Mouse (Mus musculus) small intestine, adult 2 months (tissue): ENCODE results near the gene Slc16a8. TPM values are rescaled to one million over a fixed set of nuclear protein-coding genes. Genes with fewer than 3 reads are reported as not detected.

Experiments
- H3K27ac ChIP-seq: fragments of 200-500 bp; 2 replicates; pipeline ENCODE4 v1.5.1; 2012; ENCODE audit warnings: low read depth, low read length, control low read depth, inconsistent platforms; ENCODE audit not compliant: insufficient read depth
- H3K27me3 ChIP-seq: fragments of 200-500 bp; 2 replicates; pipeline ENCODE4 v1.6.1; 2012; ENCODE audit warnings: mild to moderate bottlenecking, moderate library complexity, low read length, inconsistent platforms; ENCODE audit not compliant: control insufficient read depth, insufficient read depth
- H3K36me3 ChIP-seq: fragments of 200-500 bp; 2 replicates; pipeline ENCODE4 v1.6.1; 2012; ENCODE audit warnings: mild to moderate bottlenecking, low read length, control low read depth, inconsistent platforms; ENCODE audit not compliant: control insufficient read depth, insufficient read depth
- H3K4me1 ChIP-seq: fragments of 200-500 bp; 2 replicates; pipeline ENCODE4 v1.6.1; 2012; ENCODE audit warnings: low read length, inconsistent platforms, mixed read lengths; ENCODE audit not compliant: control insufficient read depth, insufficient read depth, insufficient read length
- H3K4me3 ChIP-seq: fragments of 200-500 bp; 2 replicates; pipeline ENCODE4 v1.5.1; 2012; ENCODE audit warnings: low read depth, mild to moderate bottlenecking, control low read depth, inconsistent platforms, low read length, moderate library complexity
- CTCF ChIP-seq: fragments of 200-500 bp; IDR thresholded peaks from 2 replicates; pipeline ENCODE4 v1.5.1; 2012; ENCODE audit warnings: low read depth, mild to moderate bottlenecking, control low read depth, inconsistent platforms, low read length, moderate library complexity, mixed read lengths; ENCODE audit not compliant: insufficient replicate concordance, insufficient read length; ENCODE audit errors: extremely low read depth
- POLR2A ChIP-seq: fragments of 200-500 bp; IDR thresholded peaks from 2 replicates; pipeline ENCODE4 v1.6.1; 2012; ENCODE audit warnings: low read depth, mild to moderate bottlenecking, control low read depth, inconsistent platforms, low read length, moderate library complexity
- WGBS: fragments of 180-500 bp; shearing (Covaris S2); methylation state at CpG from one replicate; pipeline ENCODE4 v1.1.7; 2018; 5-methylcytosine and 5-hydroxymethylcytosine counted together
- polyA plus RNA-seq: library from polyadenylated mRNA; depleted of rRNA; stranded (reverse); fragments of >200 nt; gene quantifications from 2 replicates; pipeline ENCODE4 v1.2.3, GENCODE M21; 2012

The Slc16a8 gene
- polyA plus RNA-seq, 1 experiment: 2.6 TPM

GRCm38 (mm10) chr15:79280850-79281249, 26.3 kb upstream of the Slc16a8 start:
- WGBS: 20% methylated on average over 5 of the region's 5 CpGs
- Histone ChIP-seq H3K4me1 (peaks cover 18% of the 10 kb centered on the region; the same call in 1 of the 2 replicates), H3K4me3 (no peak overlapping the region), H3K36me3 (peaks cover 41% of the 10 kb centered on the region), H3K27me3 (no peaks in the 10 kb centered on the region), H3K27ac (peak overlapping the region; percentile 49)
- TF ChIP-seq POLR2A: no peak
- no peak for TF ChIP-seq CTCF

GRCm38 (mm10) chr15:79280209-79280608, 25.6 kb upstream of the Slc16a8 start:
- 44% methylated on average over 6 of the region's 6 CpGs for WGBS
- H3K4me1 ChIP-seq: peaks cover 17% of the 10 kb centered on the region; the same call in 1 of the 2 replicates
- H3K36me3 ChIP-seq: peaks cover 45% of the 10 kb centered on the region
- TF ChIP-seq POLR2A (no peak), CTCF (peak; percentile 73)
- no peak overlapping the region for H3K4me3 ChIP-seq
- H3K27me3 ChIP-seq: no peaks in the 10 kb centered on the region
- no peak overlapping the region for H3K27ac ChIP-seq

- H3K4me1 ChIP-seq: peaks cover 21% of the 10 kb centered on the region
- H3K27ac ChIP-seq: no peak overlapping the region
- H3K27me3 ChIP-seq: no peaks in the 10 kb centered on the region
- H3K4me3 ChIP-seq: no peak overlapping the region
- TF ChIP-seq CTCF: no peak
- no peak for TF ChIP-seq POLR2A
- peaks cover 47% of the 10 kb centered on the region for H3K36me3 ChIP-seq
- WGBS: 76% methylated on average over 10 of the region's 10 CpGs
These were observed 23.2 kb upstream of the Slc16a8 start for GRCm38 (mm10) chr15:79277728-79278127.

- H3K4me1 ChIP-seq: peaks cover 21% of the 10 kb centered on the region
- peak overlapping the region; percentile 22; the same call in 1 of the 2 replicates for H3K27ac ChIP-seq
- H3K4me3 ChIP-seq: no peak overlapping the region
- TF ChIP-seq POLR2A: no peak
- TF ChIP-seq CTCF: no peak
- peaks cover 60% of the 10 kb centered on the region for H3K36me3 ChIP-seq
- WGBS: 24% methylated on average over 10 of the region's 10 CpGs
- no peaks in the 10 kb centered on the region for H3K27me3 ChIP-seq
These were observed 18.5 kb upstream of the Slc16a8 start for GRCm38 (mm10) chr15:79273020-79273419.

DNA sequence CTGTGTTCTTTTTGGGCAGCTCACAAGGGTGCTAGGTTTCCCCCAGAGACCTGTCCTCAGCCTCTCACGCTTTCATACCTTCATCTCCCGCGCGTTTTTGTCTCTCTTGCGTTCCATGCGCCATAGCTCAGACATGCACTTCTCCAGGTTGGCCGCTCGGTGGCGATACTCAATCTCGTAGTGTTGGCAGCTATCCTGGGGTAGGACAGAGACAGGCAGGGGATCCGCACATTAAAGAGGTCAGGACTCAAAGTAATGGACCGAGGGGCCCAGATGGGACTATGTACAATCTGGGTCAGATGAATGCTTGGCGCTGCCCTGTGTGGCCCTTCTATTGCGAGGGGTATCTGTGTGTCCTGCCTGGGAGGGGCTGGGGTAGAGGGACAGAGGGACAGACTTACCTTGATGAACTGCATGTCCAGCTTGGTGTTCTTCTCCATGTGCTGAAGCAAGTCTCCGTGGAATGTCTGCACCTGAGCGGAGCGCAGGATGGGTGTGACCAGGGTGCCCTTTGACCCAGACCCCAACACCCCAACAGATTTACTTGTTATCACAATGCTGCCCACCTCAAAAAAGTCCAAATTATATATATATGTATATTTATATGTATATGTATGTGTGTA, 16.7 kb upstream of the Slc16a8 start:
- Histone ChIP-seq H3K27ac (no peak overlapping the region), H3K4me1 (peaks cover 21% of the 10 kb centered on the region), H3K36me3 (peaks cover 63% of the 10 kb centered on the region), H3K27me3 (no peaks in the 10 kb centered on the region), H3K4me3 (peak overlapping the region; percentile 42)
- WGBS: 54% methylated on average over 17 of the region's 17 CpGs
- TF ChIP-seq CTCF (peak; percentile 44; the same call in 1 of the 2 replicates), POLR2A (no peak)

GRCm38 (mm10) chr15:79270317-79271123, 16.0 kb upstream of the Slc16a8 start:
- H3K4me3 ChIP-seq: peak overlapping the region; percentile 42
- H3K36me3 ChIP-seq: peaks cover 65% of the 10 kb centered on the region
- 38% methylated on average over 33 of the region's 33 CpGs for WGBS
- H3K27ac ChIP-seq: no peak overlapping the region
- H3K4me1 ChIP-seq: peaks cover 21% of the 10 kb centered on the region
- peak; percentile 46; the same call in 1 of the 2 replicates for TF ChIP-seq POLR2A
- no peak for TF ChIP-seq CTCF
- no peaks in the 10 kb centered on the region for H3K27me3 ChIP-seq

DNA sequence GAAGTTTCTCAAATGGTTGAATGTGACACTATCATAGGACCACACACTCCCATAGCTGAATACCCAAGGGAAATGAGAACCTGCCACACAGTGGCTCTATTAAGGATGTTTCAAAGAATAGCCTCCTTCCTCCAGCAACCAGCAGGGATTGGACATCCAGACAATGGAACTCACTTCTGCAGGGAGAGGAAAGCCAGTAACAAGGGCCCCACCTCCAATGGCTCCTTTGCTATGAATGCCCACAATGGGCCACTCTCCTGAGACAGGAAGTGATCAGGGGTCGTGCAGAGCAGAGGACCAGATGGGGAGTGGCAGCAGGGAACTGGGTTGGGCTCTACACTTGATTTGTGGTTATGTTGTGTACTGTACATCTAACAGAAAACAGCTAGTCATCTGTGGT, 14.0 kb upstream of the Slc16a8 start:
- Histone ChIP-seq H3K27me3 (no peaks in the 10 kb centered on the region), H3K36me3 (peaks cover 72% of the 10 kb centered on the region), H3K4me3 (no peak overlapping the region), H3K27ac (no peak overlapping the region), H3K4me1 (peaks cover 18% of the 10 kb centered on the region)
- WGBS: 35% methylated on average over 1 of the region's 1 CpGs
- TF ChIP-seq CTCF: no peak
- no peak for TF ChIP-seq POLR2A
